Mouse (Mus musculus) myocyte (in vitro differentiated cells): ENCODE results near the gene Pard3. TPM values are rescaled to one million over a fixed set of nuclear protein-coding genes. Genes with fewer than 3 reads are reported as not detected.

ENCODE experiments used
- H3K27me3 ChIP-seq: one replicate; pipeline ENCODE4 v1.6.1; 2011; ENCODE audit not compliant: control insufficient read depth, insufficient read depth, insufficient read length
- H3K36me3 ChIP-seq: one replicate; pipeline ENCODE4 v1.6.1; 2011; ENCODE audit not compliant: control insufficient read depth, insufficient read depth
- H3K4me2 ChIP-seq: one replicate; pipeline ENCODE4 v1.6.1; 2011; ENCODE audit warnings: low read depth, control low read depth
- H3K4me3 ChIP-seq: one replicate; pipeline ENCODE4 v1.5.1; 2011; ENCODE audit warnings: mild to moderate bottlenecking, control low read depth, moderate library complexity
- H3K79me2 ChIP-seq: one replicate; pipeline ENCODE4 v1.6.1; 2011; ENCODE audit not compliant: control insufficient read depth, insufficient read depth
- H3ac ChIP-seq: one replicate; pipeline ENCODE4 v1.6.1; 2011; ENCODE audit not compliant: control insufficient read depth, insufficient read length
- CEBPB ChIP-seq: IDR thresholded peaks from 2 replicates; pipeline ENCODE4 v1.6.1; 2011; ENCODE audit warnings: mild to moderate bottlenecking, moderate library complexity; ENCODE audit not compliant: poor library complexity, insufficient read depth, severe bottlenecking
- E2F4 ChIP-seq: IDR thresholded peaks from one replicate; pipeline ENCODE4 v1.6.1; 2011; ENCODE audit warnings: mild to moderate bottlenecking, control low read depth, moderate library complexity; ENCODE audit not compliant: insufficient read depth
- MAX ChIP-seq: IDR thresholded peaks from one replicate; pipeline ENCODE4 v1.6.1; 2011; ENCODE audit warnings: low read depth, mild to moderate bottlenecking, control low read depth
- MYOD1 ChIP-seq, 3 experiments: IDR thresholded peaks; one replicate each; pipeline ENCODE4 v1.6.1; 2011; ENCODE audit warnings: control low read depth in 2 of 3, low read depth in 2 of 3, mild to moderate bottlenecking in 2 of 3, moderate library complexity in 1 of 3; ENCODE audit not compliant: insufficient read length in 2 of 3, control insufficient read depth in 1 of 3
- MYOG ChIP-seq, 3 experiments: IDR thresholded peaks; one replicate each; pipeline ENCODE4 v1.6.1; 2011; ENCODE audit warnings: control low read depth in 2 of 3, low read depth in 2 of 3, mild to moderate bottlenecking in 2 of 3; ENCODE audit not compliant: insufficient read length in 2 of 3, control insufficient read depth in 1 of 3, insufficient read depth in 1 of 3
- POLR2A ChIP-seq: IDR thresholded peaks from one replicate; pipeline ENCODE4 v1.6.1; 2011; ENCODE audit warnings: low read depth, mild to moderate bottlenecking, control low read depth, moderate library complexity; ENCODE audit not compliant: insufficient read length
- POLR2AphosphoS2 ChIP-seq: IDR thresholded peaks from one replicate; pipeline ENCODE4 v1.6.1; 2011; ENCODE audit warnings: low read depth, control low read depth; ENCODE audit not compliant: insufficient read length
- REST ChIP-seq: IDR thresholded peaks from one replicate; pipeline ENCODE4 v1.6.1; 2011; ENCODE audit warnings: mild to moderate bottlenecking, control low read depth, moderate library complexity; ENCODE audit not compliant: insufficient read depth, insufficient read length
- SRF ChIP-seq: IDR thresholded peaks from one replicate; pipeline ENCODE4 v1.6.1; 2011; ENCODE audit warnings: low read depth; ENCODE audit not compliant: control insufficient read depth, insufficient read length
- TCF12 ChIP-seq: IDR thresholded peaks from one replicate; pipeline ENCODE4 v1.6.1; 2011; ENCODE audit warnings: mild to moderate bottlenecking, control low read depth; ENCODE audit not compliant: poor library complexity, insufficient read depth, severe bottlenecking
- TCF3 ChIP-seq: IDR thresholded peaks from one replicate; pipeline ENCODE4 v1.6.1; 2011; ENCODE audit warnings: low read depth, control low read depth; ENCODE audit not compliant: insufficient read length
- USF1 ChIP-seq: IDR thresholded peaks from one replicate; pipeline ENCODE4 v1.6.1; 2011; ENCODE audit warnings: low read depth, mild to moderate bottlenecking, control low read depth, moderate library complexity
- polyA plus RNA-seq: library from polyadenylated mRNA; unstranded; fragments of >200 nt; fragmentation: generic; extraction: Trizol; gene quantifications from one replicate; pipeline ENCODE4 v1.2.1, GENCODE M21; 2012; ENCODE audit warnings: missing spikeins

Gene Pard3
- polyA plus RNA-seq, 1 experiment, result 24.3 TPM

DNA sequence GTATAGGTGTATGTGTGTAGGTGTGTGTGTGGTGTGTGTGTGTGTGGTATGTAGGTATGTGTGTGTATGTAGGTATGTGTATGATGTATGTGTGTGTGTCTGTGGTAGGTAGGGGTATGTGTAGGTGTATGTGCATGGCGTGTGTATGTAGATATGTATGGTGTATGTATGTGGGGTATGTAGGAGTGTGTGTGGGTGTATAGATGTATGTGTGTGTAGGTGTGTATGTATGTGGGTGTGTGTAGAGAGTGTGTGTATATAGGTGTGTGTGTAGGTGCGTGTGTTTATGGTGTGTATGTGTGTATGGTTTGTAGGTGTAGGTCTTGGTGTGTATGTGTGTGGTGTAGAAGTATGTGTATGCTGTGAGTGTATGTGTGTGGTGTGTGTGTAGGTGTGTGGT, 464.6 kb downstream of the Pard3 start:
- Histone ChIP-seq H3K4me3 (no peak overlapping the region), H3K4me2 (no peak overlapping the region), H3K36me3 (no peaks in the 10 kb centered on the region), H3K79me2 (no peaks in the 10 kb centered on the region), H3K27me3 (no peaks in the 10 kb centered on the region), H3ac (no peak overlapping the region)
- TF ChIP-seq POLR2AphosphoS2 (no peak), MYOG (IDR thresholded peaks at IDR 0.05; ENCODE audit: control insufficient read depth in 1 of 3, insufficient read depth in 1 of 3, insufficient read length in 2 of 3, low read depth in 2 of 3) (no peak), TCF3 (no peak), CEBPB (no peak), REST (no peak), POLR2A (no peak), SRF (no peak), USF1 (no peak), MAX (no peak), E2F4 (no peak), MYOD1 (IDR thresholded peaks at IDR 0.05; ENCODE audit: control insufficient read depth in 1 of 3, insufficient read length in 2 of 3, low read depth in 2 of 3) (no peak), TCF12 (no peak)

DNA sequence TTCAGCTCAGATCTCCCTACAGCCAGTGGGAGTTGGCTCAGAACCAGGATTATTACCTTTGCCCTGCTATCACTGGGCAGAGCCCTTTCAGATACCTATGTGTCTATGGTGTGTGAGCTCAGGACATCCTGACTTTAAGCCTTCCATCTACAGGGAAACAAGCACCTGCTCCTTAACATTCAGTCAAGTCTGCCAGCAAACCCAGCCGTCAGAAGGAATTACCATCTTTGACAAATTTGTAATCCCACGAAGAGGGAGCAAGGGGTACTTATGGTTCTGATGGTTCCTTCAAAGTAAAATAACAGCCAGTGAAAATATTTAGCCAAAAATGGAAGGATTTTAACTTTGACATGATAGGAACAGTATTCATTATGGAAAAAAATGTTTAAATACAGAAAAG, 466.1 kb downstream of the Pard3 start:
- TF ChIP-seq MYOD1 (IDR thresholded peaks at IDR 0.05; ENCODE audit: control insufficient read depth in 1 of 3, insufficient read length in 2 of 3, low read depth in 2 of 3) (no peak), REST (no peak), TCF3 (no peak), MYOG (IDR thresholded peaks at IDR 0.05; ENCODE audit: control insufficient read depth in 1 of 3, insufficient read depth in 1 of 3, insufficient read length in 2 of 3, low read depth in 2 of 3) (no peak), E2F4 (no peak), USF1 (no peak), POLR2AphosphoS2 (no peak), CEBPB (no peak), POLR2A (no peak), TCF12 (no peak)
- Histone ChIP-seq H3K79me2 (no peaks in the 10 kb centered on the region), H3K4me2 (no peak overlapping the region), H3ac (no peak overlapping the region), H3K27me3 (no peaks in the 10 kb centered on the region), H3K4me3 (no peak overlapping the region), H3K36me3 (no peaks in the 10 kb centered on the region)

DNA sequence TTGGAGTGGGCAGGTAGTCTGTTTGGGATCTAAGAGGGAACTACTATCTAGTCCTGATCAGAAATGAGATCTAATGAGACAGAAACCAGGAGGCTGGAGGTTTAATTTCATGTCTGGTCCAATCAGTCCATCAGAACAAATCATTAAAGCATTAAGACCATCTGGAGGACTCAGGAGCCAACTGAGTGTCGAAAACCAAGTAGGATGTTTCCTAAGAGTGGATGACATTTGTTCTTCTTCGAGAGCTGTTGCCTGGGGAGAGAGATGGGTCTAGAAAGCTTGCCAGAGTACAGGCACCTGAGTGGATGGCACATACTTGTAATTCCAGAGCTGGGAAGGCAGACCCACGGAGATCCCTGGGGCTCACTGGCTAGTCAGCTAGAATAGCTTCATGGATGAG, 468.2 kb downstream of the Pard3 start:
- Histone ChIP-seq H3K4me3 (no peak overlapping the region), H3K27me3 (no peaks in the 10 kb centered on the region), H3K79me2 (no peaks in the 10 kb centered on the region), H3K36me3 (no peaks in the 10 kb centered on the region), H3K4me2 (no peak overlapping the region), H3ac (no peak overlapping the region)
- TF ChIP-seq USF1, result no peak
- TF ChIP-seq E2F4, result no peak
- no peak for TF ChIP-seq MAX
- TF ChIP-seq MYOD1 (IDR thresholded peaks at IDR 0.05; ENCODE audit: control insufficient read depth in 1 of 3, insufficient read length in 2 of 3, low read depth in 2 of 3), result no peak
- no peak for TF ChIP-seq TCF12
- TF ChIP-seq POLR2AphosphoS2, result no peak
- no peak for TF ChIP-seq SRF
- no peak for TF ChIP-seq TCF3
- no peak for TF ChIP-seq POLR2A
- no peak for TF ChIP-seq MYOG (IDR thresholded peaks at IDR 0.05; ENCODE audit: control insufficient read depth in 1 of 3, insufficient read depth in 1 of 3, insufficient read length in 2 of 3, low read depth in 2 of 3)
- TF ChIP-seq CEBPB, result no peak
- TF ChIP-seq REST, result no peak

DNA sequence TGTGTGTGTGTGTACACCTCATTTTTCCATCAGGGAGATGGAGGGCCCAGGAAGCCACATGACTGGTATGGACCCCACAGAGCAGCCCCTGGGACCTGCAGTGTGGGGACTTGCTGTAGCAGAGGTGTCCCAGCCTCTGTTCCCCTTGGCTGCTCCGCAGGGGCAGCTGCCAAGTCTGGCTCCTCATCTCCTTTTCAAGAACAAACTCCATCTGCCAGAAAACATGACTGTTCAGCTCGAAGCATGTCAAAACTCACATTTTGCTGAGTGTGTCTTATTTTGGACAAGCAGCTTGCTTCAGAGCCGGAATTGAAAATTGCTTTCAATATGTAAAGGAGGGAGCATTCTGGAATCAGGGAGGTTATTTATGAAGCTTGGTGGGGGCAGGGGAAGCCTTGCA, 471.1 kb downstream of the Pard3 start:
- H3K4me2 ChIP-seq, result no peak overlapping the region
- no peak overlapping the region for H3K4me3 ChIP-seq
- no peak overlapping the region for H3ac ChIP-seq
- H3K27me3 ChIP-seq, result no peaks in the 10 kb centered on the region
- TF ChIP-seq E2F4, result no peak
- TF ChIP-seq MYOG (IDR thresholded peaks at IDR 0.05; ENCODE audit: control insufficient read depth in 1 of 3, insufficient read depth in 1 of 3, insufficient read length in 2 of 3, low read depth in 2 of 3), result no peak
- no peak for TF ChIP-seq USF1
- TF ChIP-seq MAX, result no peak
- TF ChIP-seq POLR2AphosphoS2, result no peak
- TF ChIP-seq MYOD1 (IDR thresholded peaks at IDR 0.05; ENCODE audit: control insufficient read depth in 1 of 3, insufficient read length in 2 of 3, low read depth in 2 of 3), result no peak
- TF ChIP-seq POLR2A, result no peak
- no peak for TF ChIP-seq TCF12
- TF ChIP-seq TCF3, result no peak
- TF ChIP-seq REST, result no peak
- no peak for TF ChIP-seq SRF
- no peak for TF ChIP-seq CEBPB
- H3K36me3 ChIP-seq, result no peaks in the 10 kb centered on the region
- no peaks in the 10 kb centered on the region for H3K79me2 ChIP-seq

DNA sequence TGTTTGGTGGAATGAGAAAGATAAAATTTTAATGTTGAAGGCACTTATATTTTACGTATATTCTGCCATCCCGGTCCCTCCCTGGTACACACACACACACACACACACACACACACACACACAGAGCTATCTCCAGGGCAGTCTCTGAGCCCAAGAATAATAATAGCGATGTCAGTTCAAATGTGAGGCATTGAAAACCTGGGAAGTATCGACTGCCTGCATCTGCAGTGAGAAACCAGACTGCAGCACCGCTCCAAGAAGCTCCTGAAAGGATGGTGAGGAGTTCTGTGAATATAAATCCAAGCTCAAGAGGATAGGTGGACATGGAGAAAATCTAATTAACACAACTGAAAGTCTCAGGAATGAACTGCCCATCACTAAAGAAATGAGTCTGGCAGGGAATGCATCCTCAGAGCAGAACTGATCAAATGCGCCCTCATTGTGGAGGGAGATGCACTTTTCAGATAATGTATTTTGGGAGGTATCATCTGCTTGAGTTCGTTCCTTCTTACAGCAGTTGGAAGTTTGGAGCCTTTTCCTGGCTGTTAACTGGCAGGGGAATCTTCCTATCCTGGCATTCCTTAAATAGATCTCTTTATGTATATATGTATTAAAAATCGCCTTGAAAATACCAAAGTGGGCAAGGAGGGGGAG, 471.6 kb downstream of the Pard3 start:
- Histone ChIP-seq H3K36me3 (no peaks in the 10 kb centered on the region), H3K4me2 (no peak overlapping the region), H3K4me3 (no peak overlapping the region), H3ac (no peak overlapping the region), H3K27me3 (no peaks in the 10 kb centered on the region), H3K79me2 (no peaks in the 10 kb centered on the region)
- no peak for TF ChIP-seq POLR2AphosphoS2
- no peak for TF ChIP-seq MAX
- TF ChIP-seq REST, result no peak
- TF ChIP-seq TCF12, result no peak
- TF ChIP-seq MYOD1 (IDR thresholded peaks at IDR 0.05; ENCODE audit: control insufficient read depth in 1 of 3, insufficient read length in 2 of 3, low read depth in 2 of 3), result no peak
- TF ChIP-seq SRF, result no peak
- TF ChIP-seq TCF3, result no peak
- no peak for TF ChIP-seq POLR2A
- TF ChIP-seq E2F4, result no peak
- no peak for TF ChIP-seq CEBPB
- TF ChIP-seq MYOG (IDR thresholded peaks at IDR 0.05; ENCODE audit: control insufficient read depth in 1 of 3, insufficient read depth in 1 of 3, insufficient read length in 2 of 3, low read depth in 2 of 3), result no peak
- no peak for TF ChIP-seq USF1
